Mouse (Mus musculus) heart, postnatal 0 days (tissue): ENCODE results near the gene Cyp4f13.

Experiments used
- CTCF ChIP-seq: IDR thresholded peaks from 2 replicates; pipeline ENCODE4 v1.5.1; 2016; ENCODE audit warnings: antibody characterized with exemption, control low read depth, low read depth
- EP300 ChIP-seq: IDR thresholded peaks from 2 replicates; pipeline ENCODE4 v1.6.1; 2016; ENCODE audit warnings: antibody characterized with exemption, low read depth

- TF ChIP-seq EP300 = no peak
- peak; percentile 78 for TF ChIP-seq CTCF
Observed at GRCm38 (mm10) chr17:32951441-32951840, 4.2 kb upstream of the Cyp4f13 start.
